Mouse (Mus musculus): ENCODE measurements around the gene Pglyrp1. TPM values are rescaled to one million over a fixed set of nuclear protein-coding genes. Genes with fewer than 3 reads are reported as not detected.
A peak's percentile ranks its signal among the peaks of the same experiment; 100 is the strongest.
"Not testable (repeated sequence)": the region's sequence is repeated elsewhere in the genome, so short reads cannot be mapped to it uniquely, and the experiment has no call there.

The Pglyrp1 gene
- 17.7 and 26.7 TPM in 2 replicates for polyA plus RNA-seq (2014; fragmentation: Nextera tagmentation; extraction: Ambion mirVana)

DNA sequence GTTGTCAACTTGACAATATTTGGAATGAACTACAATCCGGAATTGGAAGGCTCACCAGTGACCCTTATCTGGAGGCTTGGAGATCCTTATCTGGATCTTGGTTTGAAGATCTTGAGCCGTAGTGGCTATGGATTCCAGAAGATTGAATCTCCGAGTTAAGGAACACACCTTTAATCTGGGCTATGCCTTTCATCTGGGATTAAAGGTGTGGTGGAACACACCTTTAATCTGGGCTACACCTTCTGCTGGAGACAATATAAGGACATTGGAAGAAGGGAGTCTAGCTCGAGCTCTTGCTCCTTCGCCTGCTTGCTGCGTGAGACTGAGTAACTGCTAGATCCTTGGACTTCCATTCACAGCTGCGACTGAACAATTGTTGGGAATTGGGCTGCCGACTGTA is at the start of gene Pglyrp1:
Gene Pglyrp1, plus strand, starts transcription at position 301 of the 400 bp plus-strand sequence.
- H3K27ac ChIP-seq (ENCODE audit: low read depth); H3K4me2 ChIP-seq (ENCODE audit: low read length); DNase-seq (ENCODE audit: low spot score); H3K4me3 ChIP-seq (ENCODE audit: low read depth, low read length); H3K9ac ChIP-seq (ENCODE audit: low read length); H3K4me1 ChIP-seq (replicated peaks; ENCODE audit: control insufficient read depth, insufficient read depth, low read length); H3K27me3 ChIP-seq (replicated peaks; ENCODE audit: control insufficient read depth, insufficient read depth, low read length); H3K36me3 ChIP-seq (ENCODE audit: control insufficient read depth, insufficient read depth, low read length); ATAC-seq (replicated peaks; ENCODE audit: low FRiP score, low TSS enrichment, low read depth); H3K9me3 ChIP-seq (ENCODE audit: control insufficient read depth, low read length): not testable (repeated sequence)
- no CpG with 5 or more reads among the region's 8 CpGs for WGBS

DNA sequence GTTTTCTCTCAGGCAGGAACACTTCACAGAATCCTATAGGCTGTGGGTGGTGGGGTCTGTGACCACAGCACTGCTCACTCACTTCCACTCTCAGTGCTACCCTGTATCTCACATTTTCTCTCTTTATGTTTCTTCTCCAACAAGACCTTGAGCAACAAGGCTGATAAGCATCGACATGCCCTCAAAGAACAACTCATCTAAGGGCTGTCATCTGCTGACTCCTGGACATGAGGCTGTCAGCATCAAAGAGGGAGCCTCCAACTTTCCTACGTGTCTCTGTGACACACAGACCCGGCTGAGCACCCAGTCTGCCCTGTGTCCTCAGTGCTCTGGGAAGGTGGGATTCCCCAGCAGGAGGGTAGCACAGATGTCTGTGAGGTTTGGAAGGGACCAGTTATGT is 49.6 kb upstream of the Pglyrp1 start, which contains the start of gene Psg17:
Gene Psg17, minus strand, starts transcription at position 101 of the 400 bp plus-strand sequence.
- H3K36me3 ChIP-seq (ENCODE audit: control insufficient read depth, insufficient read depth, low read length) = no peaks in the 10 kb centered on the region
- no peak within 1 kb of the TSS for H3K4me3 ChIP-seq (ENCODE audit: low read depth, low read length)
- H3K4me1 ChIP-seq (replicated peaks; ENCODE audit: control insufficient read depth, insufficient read depth, low read length) = no peaks in the 10 kb centered on the region
- 63% methylated on average over 3 of the region's 3 CpGs for WGBS
- no peaks in the 10 kb centered on the region for H3K9me3 ChIP-seq (ENCODE audit: control insufficient read depth, low read length)
- ATAC-seq (replicated peaks; ENCODE audit: low FRiP score, low TSS enrichment, low read depth) (no peak), DNase-seq (ENCODE audit: low spot score) (no peak)
- no peak within 1 kb of the TSS for H3K27ac ChIP-seq (ENCODE audit: low read depth)
- no peak within 1 kb of the TSS for H3K4me2 ChIP-seq (ENCODE audit: low read length)
- no peaks in the 10 kb centered on the region for H3K27me3 ChIP-seq (replicated peaks; ENCODE audit: control insufficient read depth, insufficient read depth, low read length)
- no peak within 1 kb of the TSS for H3K9ac ChIP-seq (ENCODE audit: low read length)

DNA sequence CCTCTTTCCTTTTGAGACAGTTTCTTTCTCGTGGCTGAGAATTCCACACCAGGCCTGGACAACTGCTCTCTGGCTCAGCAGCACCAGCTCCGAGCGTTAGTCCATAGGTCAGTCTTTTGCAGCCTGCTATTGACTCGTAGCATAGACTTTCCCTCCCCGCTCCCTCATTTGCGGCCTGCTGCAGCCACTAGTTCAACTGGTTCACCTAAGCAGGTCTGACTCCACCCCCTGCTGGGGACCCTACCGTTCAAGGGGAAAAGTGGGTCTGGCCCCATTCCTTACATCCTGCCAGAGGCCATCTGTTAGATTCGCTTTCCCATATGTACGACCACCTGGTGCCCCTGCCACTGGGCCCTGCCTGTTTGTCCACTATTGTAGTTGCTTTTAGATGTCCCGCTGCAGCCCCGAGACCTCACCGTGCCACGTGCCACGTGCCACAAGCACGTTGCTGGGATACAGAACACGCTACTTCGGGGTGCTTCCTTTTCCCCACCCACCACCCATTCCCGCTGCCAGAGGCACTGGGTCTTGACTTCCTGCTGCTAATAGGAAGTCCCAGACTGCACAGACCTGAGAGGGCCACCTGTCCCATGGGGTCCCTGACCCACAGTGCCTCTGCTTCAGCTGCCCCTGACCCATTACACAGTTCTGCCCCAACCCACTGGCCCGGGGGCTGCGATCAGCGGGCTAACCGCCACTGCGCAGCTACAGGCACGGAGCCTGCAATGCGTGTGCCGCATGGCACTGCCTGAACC is 43.2 kb upstream of the Pglyrp1 start:
- H3K27ac ChIP-seq (ENCODE audit: low read depth) = no peak overlapping the region
- ATAC-seq (replicated peaks; ENCODE audit: low FRiP score, low TSS enrichment, low read depth) (peak; percentile 50), DNase-seq (ENCODE audit: low spot score) (no peak)
- 65% methylated on average over 26 of the region's 26 CpGs for WGBS
- H3K4me2 ChIP-seq (ENCODE audit: low read length) = no peak overlapping the region
- no peaks in the 10 kb centered on the region for H3K9me3 ChIP-seq (ENCODE audit: control insufficient read depth, low read length)
- H3K4me3 ChIP-seq (ENCODE audit: low read depth, low read length) = no peak overlapping the region
- H3K4me1 ChIP-seq (replicated peaks; ENCODE audit: control insufficient read depth, insufficient read depth, low read length) = no peaks in the 10 kb centered on the region
- no peak overlapping the region for H3K9ac ChIP-seq (ENCODE audit: low read length)
- no peaks in the 10 kb centered on the region for H3K36me3 ChIP-seq (ENCODE audit: control insufficient read depth, insufficient read depth, low read length)
- H3K27me3 ChIP-seq (replicated peaks; ENCODE audit: control insufficient read depth, insufficient read depth, low read length) = no peaks in the 10 kb centered on the region

DNA sequence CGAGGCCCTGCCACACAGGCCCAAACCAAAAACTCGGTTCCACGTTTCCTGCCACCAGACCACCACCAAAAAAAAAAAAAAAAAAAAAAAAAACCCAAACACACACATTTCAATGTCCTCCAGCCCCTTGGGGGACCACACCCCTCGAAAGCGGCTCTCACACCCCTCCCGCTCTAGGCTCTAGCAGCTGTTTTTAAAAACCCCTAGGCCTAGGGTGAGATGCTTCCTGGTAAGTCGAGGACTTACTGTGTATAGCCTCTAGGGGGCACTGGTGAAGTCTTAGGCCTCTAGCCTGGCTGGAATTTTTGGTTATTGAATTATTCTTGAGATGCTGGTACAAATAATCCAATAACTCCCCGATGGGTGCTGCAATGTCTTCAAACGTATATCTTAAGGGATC is 42.5 kb upstream of the Pglyrp1 start:
- Histone ChIP-seq H3K4me3 (ENCODE audit: low read depth, low read length) (no peak overlapping the region), H3K9ac (ENCODE audit: low read length) (no peak overlapping the region), H3K4me1 (replicated peaks; ENCODE audit: control insufficient read depth, insufficient read depth, low read length) (no peaks in the 10 kb centered on the region), H3K36me3 (ENCODE audit: control insufficient read depth, insufficient read depth, low read length) (no peaks in the 10 kb centered on the region), H3K4me2 (ENCODE audit: low read length) (no peak overlapping the region), H3K9me3 (ENCODE audit: control insufficient read depth, low read length) (no peaks in the 10 kb centered on the region), H3K27me3 (replicated peaks; ENCODE audit: control insufficient read depth, insufficient read depth, low read length) (no peaks in the 10 kb centered on the region), H3K27ac (ENCODE audit: low read depth) (no peak overlapping the region)
- ATAC-seq (replicated peaks; ENCODE audit: low FRiP score, low TSS enrichment, low read depth) (no peak), DNase-seq (ENCODE audit: low spot score) (no peak)
- 61% methylated on average over 9 of the region's 9 CpGs for WGBS

DNA sequence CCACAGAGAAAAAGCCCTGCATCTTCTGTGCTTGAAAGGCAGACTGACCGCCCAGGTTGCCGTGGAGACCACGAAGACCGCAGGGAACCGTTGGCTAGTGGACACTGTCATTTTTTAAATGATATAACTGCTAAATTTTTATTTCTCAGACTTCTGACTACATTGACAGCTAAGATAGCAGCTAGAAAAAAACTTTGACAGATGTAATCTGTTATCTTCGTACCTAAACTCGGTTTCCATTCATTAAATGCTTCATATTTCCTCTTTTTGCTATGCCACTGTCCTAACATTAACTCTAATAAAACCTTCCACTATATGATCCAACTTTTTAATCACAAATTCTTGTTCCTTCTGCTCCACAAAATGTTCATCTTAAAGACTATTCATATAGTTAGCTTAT is 41.6 kb upstream of the Pglyrp1 start:
- ATAC-seq (replicated peaks; ENCODE audit: low FRiP score, low TSS enrichment, low read depth) = no peak
- 84% methylated on average over 7 of the region's 7 CpGs for WGBS
- H3K9me3 ChIP-seq (ENCODE audit: control insufficient read depth, low read length) = no peaks in the 10 kb centered on the region

DNA sequence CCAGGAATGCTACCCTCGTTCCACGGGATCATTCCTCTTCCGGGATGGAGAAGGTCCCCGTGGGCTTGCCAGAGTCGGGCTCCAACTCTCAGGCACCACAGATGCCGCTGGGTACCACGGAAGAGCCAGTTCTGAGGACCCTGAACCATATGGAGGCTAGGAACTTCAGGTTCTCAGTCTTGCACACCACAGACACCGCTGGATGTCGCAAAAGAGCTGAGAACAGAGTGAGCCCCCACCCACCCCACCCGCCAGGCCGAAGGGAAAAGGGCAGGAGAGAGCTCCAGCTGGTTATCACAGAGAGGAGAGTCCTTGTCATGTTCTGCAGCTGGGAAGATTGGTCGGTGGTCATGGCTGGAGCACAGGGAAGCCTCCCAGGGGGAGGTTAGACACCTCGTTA is 38.8 kb upstream of the Pglyrp1 start:
- DNase-seq (ENCODE audit: low spot score) (no peak), ATAC-seq (replicated peaks; ENCODE audit: low FRiP score, low TSS enrichment, low read depth) (no peak)
- H3K27ac ChIP-seq (ENCODE audit: low read depth) = no peak overlapping the region
- no peaks in the 10 kb centered on the region for H3K9me3 ChIP-seq (ENCODE audit: control insufficient read depth, low read length)
- 44% methylated on average over 13 of the region's 13 CpGs for WGBS
- no peak overlapping the region for H3K4me3 ChIP-seq (ENCODE audit: low read depth, low read length)
- H3K4me2 ChIP-seq (ENCODE audit: low read length) = no peak overlapping the region
- no peak overlapping the region for H3K9ac ChIP-seq (ENCODE audit: low read length)
- no peaks in the 10 kb centered on the region for H3K4me1 ChIP-seq (replicated peaks; ENCODE audit: control insufficient read depth, insufficient read depth, low read length)
- H3K27me3 ChIP-seq (replicated peaks; ENCODE audit: control insufficient read depth, insufficient read depth, low read length) = no peaks in the 10 kb centered on the region
- H3K36me3 ChIP-seq (ENCODE audit: control insufficient read depth, insufficient read depth, low read length) = no peaks in the 10 kb centered on the region

More for the DNA sequence above, 41.6 kb upstream of the Pglyrp1 start:
- no peak overlapping the region for H3K4me3 ChIP-seq (ENCODE audit: low read depth, low read length)
- no peak overlapping the region for H3K27ac ChIP-seq (ENCODE audit: low read depth)
- no peak overlapping the region for H3K9ac ChIP-seq (ENCODE audit: low read length)
- no peaks in the 10 kb centered on the region for H3K4me1 ChIP-seq (replicated peaks; ENCODE audit: control insufficient read depth, insufficient read depth, low read length)
- no peak overlapping the region for H3K4me2 ChIP-seq (ENCODE audit: low read length)
- no peaks in the 10 kb centered on the region for H3K36me3 ChIP-seq (ENCODE audit: control insufficient read depth, insufficient read depth, low read length)
- no peaks in the 10 kb centered on the region for H3K27me3 ChIP-seq (replicated peaks; ENCODE audit: control insufficient read depth, insufficient read depth, low read length)
- DNase-seq (ENCODE audit: low spot score) = no peak

DNA sequence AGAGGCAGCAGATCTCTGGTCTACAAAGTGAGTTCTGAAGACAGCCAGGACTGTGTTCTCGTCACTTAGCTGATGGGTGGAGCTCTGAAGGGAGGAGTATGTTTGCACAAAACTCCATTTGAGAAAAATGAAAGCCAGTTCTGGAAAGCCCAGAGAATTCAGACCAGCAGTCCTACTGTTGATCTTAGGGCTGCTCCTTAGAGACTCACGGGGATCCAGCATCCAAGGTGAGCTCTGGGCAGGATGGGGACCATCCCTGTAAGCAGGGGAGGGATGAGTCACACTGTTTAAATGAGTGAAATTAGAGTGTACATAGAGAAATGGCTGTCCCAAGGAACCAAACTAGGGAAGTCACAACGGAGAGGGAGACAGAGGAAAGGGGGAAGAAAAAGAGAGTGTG is 31.3 kb upstream of the Pglyrp1 start, which contains the start of gene Mill2:
Gene Mill2, plus strand, starts transcription at position 102 of the 400 bp plus-strand sequence.
- H3K4me3 ChIP-seq (ENCODE audit: low read depth, low read length) = peak within 1 kb of the TSS; percentile 41
- no peaks in the 10 kb centered on the region for H3K36me3 ChIP-seq (ENCODE audit: control insufficient read depth, insufficient read depth, low read length)
- no peaks in the 10 kb centered on the region for H3K27me3 ChIP-seq (replicated peaks; ENCODE audit: control insufficient read depth, insufficient read depth, low read length)
- peak within 1 kb of the TSS; percentile 70 for H3K4me2 ChIP-seq (ENCODE audit: low read length)
- H3K9ac ChIP-seq (ENCODE audit: low read length) = peak within 1 kb of the TSS; percentile 65
- H3K9me3 ChIP-seq (ENCODE audit: control insufficient read depth, low read length) = no peaks in the 10 kb centered on the region
- DNase-seq (ENCODE audit: low spot score) = no peak
- ATAC-seq (replicated peaks; ENCODE audit: low FRiP score, low TSS enrichment, low read depth) = peak; percentile 59
- H3K27ac ChIP-seq (ENCODE audit: low read depth) = peak within 1 kb of the TSS; percentile 93
- peaks cover 10% of the 10 kb centered on the region; the same call in 1 of the 2 replicates for H3K4me1 ChIP-seq (replicated peaks; ENCODE audit: control insufficient read depth, insufficient read depth, low read length)
- WGBS = 6% methylated on average over 3 of the region's 3 CpGs

DNA sequence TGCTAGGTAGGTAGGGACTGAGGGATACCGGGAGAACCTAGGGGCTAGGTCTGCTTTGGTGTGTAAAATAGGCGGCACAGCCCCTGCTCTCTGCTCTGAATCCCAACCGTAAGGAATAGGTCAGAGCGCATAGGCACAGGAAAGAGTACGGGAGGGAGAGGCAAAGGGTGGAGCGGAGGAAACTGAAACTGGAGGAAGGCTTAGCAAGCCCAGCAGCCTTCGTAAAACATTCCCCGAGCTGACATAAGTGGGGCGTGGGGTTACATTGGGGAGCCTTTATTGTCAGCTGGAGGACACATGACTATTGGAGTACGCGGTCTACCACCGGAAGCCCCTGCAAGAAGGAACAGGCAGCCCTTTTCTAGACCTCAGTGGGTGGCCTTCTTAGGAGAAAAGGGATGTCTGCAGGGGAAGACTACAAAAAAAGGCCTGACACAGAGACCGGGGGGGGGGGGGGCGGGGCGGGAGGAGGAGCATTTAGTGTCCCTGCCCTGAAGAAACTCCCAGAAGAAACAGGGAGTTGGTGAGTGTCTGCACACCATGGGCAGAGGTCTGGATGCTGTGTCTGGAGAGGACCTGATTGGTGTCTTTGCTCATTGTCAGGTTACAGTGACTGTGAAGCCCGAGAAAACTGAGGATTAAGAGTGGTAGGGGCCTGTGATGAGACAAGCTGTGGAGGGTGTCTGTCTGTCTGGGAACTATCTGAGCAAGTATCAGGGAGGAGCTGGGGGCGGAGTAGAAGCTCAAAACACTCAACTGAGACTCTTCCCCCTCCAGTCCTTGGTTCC is 30.6 kb upstream of the Pglyrp1 start:
- peak overlapping the region; percentile 41 for H3K4me3 ChIP-seq (ENCODE audit: low read depth, low read length)
- H3K4me1 ChIP-seq (replicated peaks; ENCODE audit: control insufficient read depth, insufficient read depth, low read length) = peaks cover 10% of the 10 kb centered on the region; the same call in 1 of the 2 replicates
- DNase-seq (ENCODE audit: low spot score) (peak; percentile 77), ATAC-seq (replicated peaks; ENCODE audit: low FRiP score, low TSS enrichment, low read depth) (peak; percentile 87)
- H3K36me3 ChIP-seq (ENCODE audit: control insufficient read depth, insufficient read depth, low read length) = no peaks in the 10 kb centered on the region
- H3K4me2 ChIP-seq (ENCODE audit: low read length) = peak overlapping the region; percentile 70
- no peaks in the 10 kb centered on the region for H3K27me3 ChIP-seq (replicated peaks; ENCODE audit: control insufficient read depth, insufficient read depth, low read length)
- 2% methylated on average over 14 of the region's 17 CpGs for WGBS
- peak overlapping the region; percentile 93 for H3K27ac ChIP-seq (ENCODE audit: low read depth)
- no peaks in the 10 kb centered on the region for H3K9me3 ChIP-seq (ENCODE audit: control insufficient read depth, low read length)
- H3K9ac ChIP-seq (ENCODE audit: low read length) = peak overlapping the region; percentile 65
